Mouse (Mus musculus) limb, embryonic 10.5 days (tissue): ENCODE data around the gene Ntn4. TPM values are rescaled to one million over a fixed set of nuclear protein-coding genes. Genes with fewer than 3 reads are reported as not detected.

Experiments
- DNase-seq: peaks from one replicate; pipeline ENCODE4 v3.0.0-alpha.2; 2017; ENCODE audit warnings: low spot score
- H3K27ac ChIP-seq: fragments of 300-500 bp; sonication (generic); 2 replicates; pipeline ENCODE4 v1.5.1; 2016; ENCODE audit warnings: mild to moderate bottlenecking
- H3K27me3 ChIP-seq: fragments of 300-500 bp; sonication (generic); 2 replicates; pipeline ENCODE4 v1.6.1; 2016; ENCODE audit warnings: low read depth, mild to moderate bottlenecking; ENCODE audit not compliant: poor library complexity, severe bottlenecking
- H3K36me3 ChIP-seq: fragments of 300-500 bp; sonication (generic); 2 replicates; pipeline ENCODE4 v1.6.1; 2016; ENCODE audit warnings: mild to moderate bottlenecking, moderate library complexity
- H3K4me1 ChIP-seq: fragments of 300-500 bp; sonication (generic); 2 replicates; pipeline ENCODE4 v1.6.1; 2016
- H3K4me3 ChIP-seq: fragments of 300-500 bp; sonication (generic); 2 replicates; pipeline ENCODE4 v1.5.1; 2016; ENCODE audit warnings: mild to moderate bottlenecking, moderate library complexity
- H3K9me3 ChIP-seq: fragments of 300-500 bp; sonication (generic); replicated peaks from 2 replicates; pipeline ENCODE4 v1.6.1; 2016; ENCODE audit warnings: mild to moderate bottlenecking
- WGBS: fragments of 180-500 bp; shearing (Covaris S2); methylation state at CpG from one replicate; pipeline ENCODE4 v1.1.7; 2016; 5-methylcytosine and 5-hydroxymethylcytosine counted together
- polyA plus RNA-seq: library from polyadenylated mRNA; unstranded; fragments of >200 nt; fragmentation: Nextera tagmentation; extraction: Ambion mirVana; gene quantifications from 2 replicates; pipeline ENCODE4 v1.2.1, GENCODE M21; 2016

The Ntn4 gene
- polyA plus RNA-seq, 1 experiment from 2014 or later, result 0.76 TPM

GRCm38 (mm10) chr10:93730514-93730913 is 90.0 kb downstream of the Ntn4 start:
- H3K4me3 ChIP-seq, result no peak overlapping the region
- H3K9me3 ChIP-seq, result no peaks in the 10 kb centered on the region
- 81% methylated on average over 6 of the region's 6 CpGs for WGBS
- no peak for DNase-seq
- H3K4me1 ChIP-seq, result no peaks in the 10 kb centered on the region
- no peaks in the 10 kb centered on the region for H3K27me3 ChIP-seq
- no peaks in the 10 kb centered on the region for H3K36me3 ChIP-seq
- no peak overlapping the region for H3K27ac ChIP-seq

GRCm38 (mm10) chr10:93731248-93731691 is 90.8 kb downstream of the Ntn4 start:
- no peak overlapping the region for H3K27ac ChIP-seq
- H3K36me3 ChIP-seq, result no peaks in the 10 kb centered on the region
- no peaks in the 10 kb centered on the region for H3K9me3 ChIP-seq
- 87% methylated on average over 9 of the region's 9 CpGs for WGBS
- no peak for DNase-seq
- H3K27me3 ChIP-seq, result no peaks in the 10 kb centered on the region
- H3K4me1 ChIP-seq, result no peaks in the 10 kb centered on the region
- H3K4me3 ChIP-seq, result no peak overlapping the region

- no peak overlapping the region for H3K4me3 ChIP-seq
- H3K27me3 ChIP-seq, result no peaks in the 10 kb centered on the region
- WGBS, result 84% methylated on average over 6 of the region's 6 CpGs
- DNase-seq, result no peak
- H3K9me3 ChIP-seq, result no peaks in the 10 kb centered on the region
- H3K36me3 ChIP-seq, result no peaks in the 10 kb centered on the region
- no peak overlapping the region for H3K27ac ChIP-seq
- no peaks in the 10 kb centered on the region for H3K4me1 ChIP-seq
Measured at GRCm38 (mm10) chr10:93736114-93736645, 95.7 kb downstream of the Ntn4 start.

GRCm38 (mm10) chr10:93737080-93737479 is 96.6 kb downstream of the Ntn4 start:
- H3K9me3 ChIP-seq, result no peaks in the 10 kb centered on the region
- H3K4me1 ChIP-seq, result no peaks in the 10 kb centered on the region
- H3K27ac ChIP-seq, result no peak overlapping the region
- no peak for DNase-seq
- H3K27me3 ChIP-seq, result no peaks in the 10 kb centered on the region
- no peaks in the 10 kb centered on the region for H3K36me3 ChIP-seq
- H3K4me3 ChIP-seq, result no peak overlapping the region
- 91% methylated on average over 5 of the region's 5 CpGs for WGBS

GRCm38 (mm10) chr10:93741446-93742096 is 101.1 kb downstream of the Ntn4 start:
- no peaks in the 10 kb centered on the region for H3K4me1 ChIP-seq
- no peaks in the 10 kb centered on the region for H3K36me3 ChIP-seq
- WGBS, result 79% methylated on average over 14 of the region's 14 CpGs
- no peaks in the 10 kb centered on the region for H3K27me3 ChIP-seq
- no peak overlapping the region for H3K4me3 ChIP-seq
- no peaks in the 10 kb centered on the region for H3K9me3 ChIP-seq
- H3K27ac ChIP-seq, result no peak overlapping the region
- no peak for DNase-seq

- Histone ChIP-seq H3K9me3 (no peaks in the 10 kb centered on the region), H3K27ac (no peak overlapping the region), H3K4me1 (no peaks in the 10 kb centered on the region), H3K27me3 (no peaks in the 10 kb centered on the region), H3K36me3 (no peaks in the 10 kb centered on the region), H3K4me3 (no peak overlapping the region)
- 74% methylated on average over 3 of the region's 3 CpGs for WGBS
- no peak for DNase-seq
Measured at GRCm38 (mm10) chr10:93742097-93742446, 101.6 kb downstream of the Ntn4 start.

GRCm38 (mm10) chr10:93742598-93742997 is 102.1 kb downstream of the Ntn4 start:
- Histone ChIP-seq H3K27me3 (no peaks in the 10 kb centered on the region), H3K9me3 (no peaks in the 10 kb centered on the region), H3K4me1 (no peaks in the 10 kb centered on the region), H3K4me3 (no peak overlapping the region), H3K36me3 (no peaks in the 10 kb centered on the region), H3K27ac (no peak overlapping the region)
- 87% methylated on average over 6 of the region's 6 CpGs for WGBS
- DNase-seq, result no peak

- DNase-seq, result no peak
- no peak overlapping the region for H3K27ac ChIP-seq
- H3K4me1 ChIP-seq, result peaks cover 10% of the 10 kb centered on the region; the same call in 1 of the 2 replicates
- H3K27me3 ChIP-seq, result no peaks in the 10 kb centered on the region
- 81% methylated on average over 21 of the region's 21 CpGs for WGBS
- no peaks in the 10 kb centered on the region for H3K36me3 ChIP-seq
- no peaks in the 10 kb centered on the region for H3K9me3 ChIP-seq
- no peak overlapping the region for H3K4me3 ChIP-seq
Measured at GRCm38 (mm10) chr10:93749267-93750192, 109.0 kb downstream of the Ntn4 start.

GRCm38 (mm10) chr10:93751302-93751701 is 110.8 kb downstream of the Ntn4 start:
- no peak overlapping the region for H3K27ac ChIP-seq
- peaks cover 10% of the 10 kb centered on the region; the same call in 1 of the 2 replicates for H3K4me1 ChIP-seq
- no peaks in the 10 kb centered on the region for H3K9me3 ChIP-seq
- no peaks in the 10 kb centered on the region for H3K27me3 ChIP-seq
- no peak overlapping the region for H3K4me3 ChIP-seq
- H3K36me3 ChIP-seq, result no peaks in the 10 kb centered on the region
- WGBS, result 82% methylated on average over 14 of the region's 14 CpGs
- no peak for DNase-seq

GRCm38 (mm10) chr10:93753711-93754391 is 113.4 kb downstream of the Ntn4 start:
- Histone ChIP-seq H3K9me3 (no peaks in the 10 kb centered on the region), H3K36me3 (no peaks in the 10 kb centered on the region), H3K27me3 (no peaks in the 10 kb centered on the region), H3K4me1 (peaks cover 10% of the 10 kb centered on the region; the same call in 1 of the 2 replicates), H3K4me3 (no peak overlapping the region), H3K27ac (no peak overlapping the region)
- no peak for DNase-seq
- WGBS, result 79% methylated on average over 13 of the region's 13 CpGs

GRCm38 (mm10) chr10:93756211-93756610 is 115.7 kb downstream of the Ntn4 start:
- Histone ChIP-seq H3K4me1 (peaks cover 10% of the 10 kb centered on the region; the same call in 1 of the 2 replicates), H3K4me3 (no peak overlapping the region), H3K36me3 (no peaks in the 10 kb centered on the region), H3K9me3 (no peaks in the 10 kb centered on the region), H3K27me3 (no peaks in the 10 kb centered on the region), H3K27ac (no peak overlapping the region)
- 68% methylated on average over 10 of the region's 10 CpGs for WGBS
- DNase-seq, result no peak

- 87% methylated on average over 4 of the region's 4 CpGs for WGBS
- no peak for DNase-seq
Measured at GRCm38 (mm10) chr10:93759644-93760043, 119.2 kb downstream of the Ntn4 start.

More at GRCm38 (mm10) chr10:93759644-93760043, 119.2 kb downstream of the Ntn4 start:
- Histone ChIP-seq H3K4me1 (no peaks in the 10 kb centered on the region), H3K4me3 (no peak overlapping the region), H3K27me3 (no peaks in the 10 kb centered on the region), H3K36me3 (no peaks in the 10 kb centered on the region), H3K27ac (no peak overlapping the region), H3K9me3 (no peaks in the 10 kb centered on the region)
